Mouse (Mus musculus) embryo, embryonic 11.5 days (tissue): ENCODE results near the gene Kiz.
A peak's percentile ranks its signal among the peaks of the same experiment; 100 is the strongest.

Experiments
- DNase-seq: peaks from one replicate; pipeline ENCODE4 v3.0.0-alpha.2; 2012; ENCODE audit warnings: low read depth, low spot score

Kiz gene

DNA sequence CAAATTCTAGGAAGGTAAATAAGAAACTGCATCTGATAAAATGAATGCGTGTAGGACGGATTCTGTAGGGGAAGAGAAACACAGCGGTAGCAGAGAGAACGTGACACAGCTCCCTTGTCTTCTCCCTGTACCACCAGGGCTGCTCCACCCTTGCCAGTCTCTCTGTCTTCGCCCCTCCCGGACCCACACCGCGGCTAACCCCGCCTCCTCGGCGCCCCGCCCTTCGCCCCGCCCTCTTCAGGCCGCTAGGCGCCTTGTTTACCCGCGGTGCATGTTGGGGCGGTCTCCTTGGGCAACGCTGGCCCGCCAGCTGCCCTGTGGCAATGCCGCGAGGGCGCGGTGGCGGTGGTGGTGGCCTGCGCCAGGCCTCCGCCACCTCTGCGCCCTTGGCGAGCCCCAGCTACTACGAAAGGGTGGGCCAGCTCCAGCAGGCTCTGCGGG lies at the start of gene Kiz:
Gene Kiz (plus strand): TSS at position 266 of the 441 bp plus-strand sequence.
- peak; percentile 90 for DNase-seq

DNA sequence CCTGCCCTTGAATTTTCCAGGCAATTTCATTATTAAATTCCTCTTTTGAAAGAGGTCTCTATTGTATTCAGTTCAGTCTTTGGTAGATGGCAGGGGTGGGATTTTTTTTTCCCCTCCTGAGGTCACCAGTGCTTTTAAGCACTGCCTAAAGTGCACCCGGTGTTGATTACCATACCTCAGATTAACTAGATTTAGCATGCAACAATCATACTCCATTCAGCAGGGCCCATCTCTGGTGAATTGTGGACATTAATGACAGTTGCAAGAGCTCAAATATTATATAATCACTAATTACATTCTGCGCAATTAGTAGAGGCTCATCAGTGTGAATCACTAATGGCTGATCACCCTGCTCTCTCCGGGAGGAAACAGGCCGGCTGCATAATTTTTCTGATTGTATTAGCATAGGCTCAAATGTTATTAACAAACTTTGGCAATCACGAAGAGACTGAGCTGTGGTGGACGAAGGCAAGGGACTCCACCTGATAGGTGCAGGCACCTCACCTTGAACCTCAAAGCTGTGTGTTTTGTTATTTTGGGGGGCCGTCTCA lies 45.9 kb upstream of the Kiz start:
- DNase-seq: no peak

- no peak for DNase-seq
These were observed 45.0 kb upstream of the Kiz start for GRCm38 (mm10) chr2:146810695-146811094.

GRCm38 (mm10) chr2:146814978-146815377 lies 40.7 kb upstream of the Kiz start:
- no peak for DNase-seq

- DNase-seq: no peak
These were observed 36.6 kb upstream of the Kiz start for GRCm38 (mm10) chr2:146819065-146819464.

DNA sequence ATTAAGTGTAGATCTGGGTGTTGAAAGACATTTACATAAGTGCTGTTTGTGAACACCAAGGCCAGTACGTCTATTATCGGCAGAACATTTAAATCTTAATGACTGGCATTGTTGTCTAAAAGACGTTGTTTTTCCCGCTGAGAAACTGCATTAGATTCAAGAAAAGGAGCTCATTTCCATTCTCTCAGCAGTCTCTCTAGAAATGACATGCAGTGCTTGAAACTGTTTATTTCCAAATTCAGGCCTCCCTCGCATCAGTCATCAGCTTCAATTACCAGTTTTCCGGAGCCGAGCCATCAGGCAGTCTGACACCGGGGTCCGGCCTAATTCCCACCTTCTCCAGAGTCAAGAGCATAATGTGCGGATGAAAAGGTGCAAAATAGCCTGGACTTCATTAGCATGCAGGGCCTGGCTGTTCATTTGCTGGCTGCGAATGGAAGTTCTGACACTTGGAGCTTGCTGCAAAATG lies 32.1 kb upstream of the Kiz start:
- DNase-seq: no peak

DNA sequence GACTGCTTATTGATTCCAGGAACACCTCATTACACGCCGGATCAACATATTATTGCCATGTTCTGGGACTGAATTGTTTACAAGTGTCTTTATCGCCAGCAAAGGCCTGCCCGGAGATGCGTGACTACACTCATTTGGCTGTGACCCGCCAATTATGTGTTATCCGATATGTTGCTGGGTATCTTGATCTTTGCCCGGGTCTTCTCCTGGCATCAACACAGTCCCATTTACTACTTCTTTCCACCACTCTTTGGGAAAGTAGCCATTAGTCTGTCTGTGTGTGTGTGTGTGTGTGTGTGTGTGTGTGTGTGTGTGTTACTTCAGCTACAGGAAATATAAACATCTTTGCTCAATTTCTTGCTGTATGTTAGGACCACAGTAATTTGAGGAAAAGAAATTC lies 31.6 kb upstream of the Kiz start:
- DNase-seq: no peak

DNA sequence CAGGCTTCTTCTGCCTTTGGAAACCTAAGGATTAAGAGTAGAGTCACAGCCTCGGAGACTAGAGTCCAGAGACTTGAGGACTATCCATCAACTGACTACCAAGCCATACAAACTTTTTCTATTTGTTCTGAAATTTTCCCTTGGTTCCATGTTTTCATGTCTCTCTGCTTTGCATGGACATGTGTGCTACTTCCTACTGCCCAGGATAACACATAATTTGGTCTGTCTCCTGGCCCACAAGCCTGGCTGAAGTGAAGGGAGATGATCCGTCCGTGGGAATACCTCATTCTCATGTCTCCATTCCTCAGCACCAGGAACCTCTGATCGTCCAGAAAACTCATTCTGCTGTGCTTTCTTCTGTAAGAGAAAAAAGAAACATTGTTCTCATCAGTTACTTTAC lies 27.7 kb upstream of the Kiz start:
- no peak for DNase-seq

DNA sequence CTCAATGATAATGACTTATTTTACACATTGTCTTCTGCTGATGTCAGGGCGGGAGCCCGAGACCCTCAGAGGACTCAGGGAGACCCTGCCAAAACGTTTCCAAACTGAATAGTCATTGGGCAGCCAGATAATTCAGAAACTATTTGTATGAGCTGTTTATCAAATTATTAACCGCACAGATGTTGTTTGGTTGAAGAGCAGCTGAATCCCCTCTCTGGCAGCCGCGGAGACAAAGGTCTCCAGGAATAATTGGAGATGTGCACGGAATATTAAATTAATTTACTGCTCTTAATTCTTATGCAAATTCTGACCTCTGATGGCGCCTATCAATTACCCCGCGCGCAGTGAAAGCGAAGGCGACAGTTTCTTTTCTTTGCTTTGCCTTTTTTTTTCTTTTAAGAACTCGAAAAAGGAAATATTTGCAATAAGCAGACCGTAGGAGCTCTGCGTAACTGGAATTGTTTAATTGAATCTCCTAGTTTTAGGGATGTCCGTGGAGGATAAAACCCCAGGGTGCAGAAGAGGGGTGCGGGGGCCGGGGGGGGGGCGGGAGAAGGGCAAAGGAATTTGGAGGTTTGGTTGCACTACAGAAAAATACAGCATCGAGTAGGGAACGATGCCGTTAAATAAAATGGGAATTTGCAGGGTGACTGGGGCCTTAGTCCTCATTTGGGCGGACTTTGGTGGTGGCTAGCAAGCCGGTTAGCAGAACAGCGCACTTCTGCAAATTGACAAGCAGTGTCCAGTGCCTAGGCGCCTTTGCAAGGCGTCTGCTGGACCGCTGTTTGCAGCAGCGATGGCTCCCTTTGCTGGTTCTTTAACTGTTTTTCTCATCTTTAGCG lies 22.2 kb upstream of the Kiz start:
- DNase-seq: no peak

DNA sequence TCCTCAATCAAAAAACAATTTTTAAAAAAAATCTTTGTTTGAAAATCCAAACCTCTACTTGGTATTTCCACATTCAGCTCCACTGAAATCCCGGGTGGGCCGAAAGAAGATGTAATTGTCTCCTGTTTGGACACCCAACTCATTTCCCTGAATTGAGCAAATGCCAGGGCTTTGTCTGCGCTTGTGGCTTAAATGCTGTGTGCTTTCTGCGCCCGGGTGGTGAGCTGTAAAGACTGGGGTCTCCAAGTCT lies 21.7 kb upstream of the Kiz start:
- DNase-seq: no peak

DNA sequence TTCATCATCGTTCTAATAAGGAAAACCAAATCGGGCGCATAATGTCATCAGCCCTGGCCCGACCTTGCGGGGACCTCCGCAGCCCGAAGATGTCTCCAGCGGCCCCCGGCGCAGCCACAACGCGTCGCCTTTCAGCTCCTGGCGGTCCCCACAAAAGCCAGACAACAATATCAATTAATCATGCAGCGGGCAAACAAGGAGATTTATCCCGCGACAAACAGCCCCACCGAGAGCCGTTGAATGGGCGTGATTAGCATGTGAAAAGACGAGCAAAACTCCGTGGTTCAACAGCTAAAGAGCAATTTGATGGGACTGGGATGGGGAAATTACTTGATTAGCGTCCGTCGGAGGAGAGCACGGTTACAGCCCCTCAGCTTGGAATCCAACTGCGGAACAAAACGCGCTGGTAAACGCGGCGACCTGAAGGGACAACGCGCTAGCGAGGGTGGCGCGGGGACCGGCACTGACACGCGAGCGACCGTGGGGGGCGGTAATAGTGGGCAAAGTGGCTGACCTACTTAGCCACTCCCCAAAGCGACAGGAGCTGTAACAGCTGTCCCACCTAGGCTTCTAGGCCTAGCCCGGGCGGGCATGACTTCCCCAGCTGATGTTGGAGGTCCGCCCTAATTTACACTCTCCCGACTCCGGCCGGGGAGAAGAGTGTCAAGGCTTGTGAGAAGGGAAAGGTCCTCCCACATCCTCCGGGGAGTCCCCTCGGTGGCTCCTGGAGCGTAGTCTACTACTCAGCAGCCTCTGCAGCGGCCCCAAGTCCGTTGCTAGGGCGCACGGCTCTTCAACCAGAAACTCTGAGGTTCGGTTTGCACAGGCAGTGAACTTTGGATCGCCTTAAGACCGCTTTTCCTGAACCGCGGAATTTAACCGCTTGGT lies 21.1 kb upstream of the Kiz start:
- no peak for DNase-seq

GRCm38 (mm10) chr2:146835241-146835990 lies 20.2 kb upstream of the Kiz start:
- no peak for DNase-seq

GRCm38 (mm10) chr2:146836246-146836645 lies 19.4 kb upstream of the Kiz start:
- DNase-seq: no peak

DNA sequence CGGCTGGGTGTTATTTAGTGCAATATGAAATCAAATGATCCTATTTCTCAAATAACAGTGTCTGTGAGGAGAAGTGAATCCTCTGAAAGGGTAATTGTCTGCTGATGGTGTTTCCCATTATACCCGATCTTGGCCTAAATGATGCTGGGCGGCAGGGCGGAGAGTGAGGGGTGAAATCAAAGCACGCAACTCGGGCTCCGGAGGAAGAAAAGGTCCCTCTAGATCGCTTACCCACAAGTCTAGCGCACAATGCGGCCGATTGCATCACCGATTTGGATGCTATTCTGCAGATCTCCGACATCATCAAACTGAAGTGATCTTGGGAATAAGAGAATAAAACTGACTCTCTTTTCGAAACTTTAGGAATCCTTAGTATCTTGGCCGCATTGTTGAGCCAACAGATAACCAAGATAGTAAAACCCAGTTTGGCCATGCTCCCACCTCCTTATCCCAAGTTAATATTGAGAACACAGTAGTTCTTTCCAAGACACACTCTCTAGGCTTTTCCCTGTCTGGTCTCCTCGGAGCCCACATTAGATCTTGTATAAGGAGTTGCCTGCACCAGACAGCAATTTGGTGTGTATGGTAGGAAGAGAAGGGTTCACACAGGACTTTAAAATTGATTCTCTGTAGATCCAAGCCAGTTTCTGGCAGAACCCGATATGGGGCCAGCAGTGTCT lies 18.7 kb upstream of the Kiz start:
- no peak for DNase-seq

DNA sequence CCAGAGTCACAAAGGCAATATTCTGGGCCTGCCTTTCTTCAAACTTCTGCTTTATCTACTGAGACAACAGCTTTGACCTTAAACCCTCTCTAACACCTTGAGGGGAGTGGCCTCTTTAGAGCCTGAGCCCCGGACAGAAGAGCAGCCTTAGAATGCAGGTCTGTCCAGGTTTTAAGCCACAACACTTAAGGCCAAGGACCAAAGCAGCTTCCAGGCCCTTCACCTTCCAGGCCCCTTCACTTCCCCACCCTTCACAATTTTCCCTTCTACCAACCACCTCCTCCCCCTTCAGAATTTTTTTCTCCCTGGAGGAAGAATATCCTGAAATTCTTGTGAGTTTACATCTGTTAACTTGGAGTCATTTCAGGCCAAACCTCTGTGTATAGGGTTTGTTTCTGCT lies 18.0 kb upstream of the Kiz start:
- no peak for DNase-seq

DNA sequence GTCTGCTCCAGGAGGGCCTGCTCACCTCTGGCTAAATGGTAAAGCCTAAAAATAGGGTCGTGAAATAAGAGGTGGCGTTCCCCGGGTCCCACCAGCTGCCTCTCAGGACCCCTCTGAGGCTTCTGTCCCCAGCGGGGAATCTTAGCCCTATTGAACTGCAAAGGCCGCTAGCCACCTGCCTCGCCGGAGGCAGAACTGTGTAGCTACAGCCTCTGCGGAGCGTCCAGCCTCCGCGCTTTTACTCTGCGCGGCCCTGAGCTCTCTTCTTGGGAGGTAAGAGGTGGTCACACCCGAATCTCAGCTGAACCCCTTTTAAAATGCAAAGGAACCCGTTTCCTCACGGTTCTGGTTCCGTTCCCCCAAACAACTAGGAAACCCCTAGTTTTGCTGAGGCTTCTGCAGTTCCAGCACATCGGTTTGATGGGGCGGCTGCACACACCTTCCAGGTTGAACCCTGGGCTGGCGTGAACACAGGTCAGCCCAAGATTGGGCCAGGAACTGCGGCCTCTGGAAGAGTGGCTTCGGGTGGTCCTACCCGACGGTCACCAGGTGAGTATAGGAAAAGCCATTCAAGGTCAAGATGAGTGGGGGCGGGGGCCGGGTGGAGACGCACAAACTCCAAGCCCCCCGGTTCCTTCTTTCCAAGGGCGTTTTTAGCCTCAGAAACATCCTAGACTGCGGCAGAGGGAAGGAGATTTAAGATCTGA lies 16.9 kb upstream of the Kiz start:
- no peak for DNase-seq

GRCm38 (mm10) chr2:146839303-146840030 lies 16.2 kb upstream of the Kiz start:
- DNase-seq: no peak

DNA sequence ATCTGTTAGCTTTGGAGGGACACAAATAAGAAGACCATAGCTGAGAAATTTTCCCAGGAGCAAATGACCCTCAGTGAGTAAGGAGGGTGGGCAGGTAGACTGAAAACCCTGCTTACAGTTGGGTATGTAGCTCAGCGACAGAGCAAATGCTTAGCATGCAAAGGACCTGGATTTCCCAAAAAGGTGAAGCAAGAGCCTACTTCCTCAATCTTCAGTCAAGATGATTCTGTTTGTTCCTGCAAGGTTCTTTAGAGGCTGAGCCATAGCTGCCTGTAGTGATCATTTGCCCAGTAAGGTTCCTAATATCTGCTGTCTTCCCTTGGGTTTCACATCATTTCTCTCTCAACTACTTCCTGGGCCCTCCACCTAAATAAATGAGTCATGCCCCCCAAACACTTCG lies 7.8 kb upstream of the Kiz start:
- no peak for DNase-seq

- no peak for DNase-seq
These were observed 456 bp downstream of the Kiz start for GRCm38 (mm10) chr2:146856120-146856519.

DNA sequence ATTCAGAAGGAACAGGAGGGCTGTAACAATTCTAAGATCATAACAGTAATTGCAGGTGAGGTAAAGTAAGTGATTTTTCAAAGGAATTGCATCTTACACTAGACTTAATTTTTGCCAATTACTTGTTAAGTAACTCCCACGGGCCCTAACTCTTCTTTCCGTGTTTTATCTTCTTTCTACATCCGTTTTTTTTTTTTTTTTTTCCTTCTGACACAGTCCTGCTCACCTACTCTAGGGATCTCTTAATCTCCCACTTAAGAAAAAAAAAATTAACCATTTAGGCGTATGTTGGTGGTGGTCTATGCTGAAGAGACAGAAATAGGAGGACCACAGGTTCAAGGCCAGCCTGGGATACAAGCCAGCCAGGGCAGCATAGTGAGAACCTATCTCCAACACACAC lies 1.2 kb downstream of the Kiz start:
- DNase-seq: no peak
